Mouse (Mus musculus) lung, postnatal 0 days (tissue): ENCODE data around the gene C1ql1.

ENCODE experiments used
- CTCF ChIP-seq: IDR thresholded peaks from 2 replicates; pipeline ENCODE4 v1.5.1; 2016; ENCODE audit warnings: antibody characterized with exemption, mild to moderate bottlenecking
- EP300 ChIP-seq: IDR thresholded peaks from 2 replicates; pipeline ENCODE4 v1.6.1; 2016; ENCODE audit warnings: antibody characterized with exemption, mild to moderate bottlenecking, control low read depth

GRCm38 (mm10) chr11:102972326-102972725 is 25.8 kb upstream of the C1ql1 start:
- TF ChIP-seq EP300 (no peak), CTCF (no peak)
